Mouse (Mus musculus) brain, embryonic 14.5 days (tissue): ENCODE data around the gene Eml2.

Experiments used
- CTCF ChIP-seq: fragments of 200-500 bp; IDR thresholded peaks from 2 replicates; pipeline ENCODE4 v1.5.1; 2012; ENCODE audit warnings: inconsistent platforms, mild to moderate bottlenecking, moderate library complexity, borderline replicate concordance; ENCODE audit not compliant: insufficient read depth, insufficient read length; ENCODE audit errors: extremely low read depth
- POLR2A ChIP-seq: fragments of 200-500 bp; IDR thresholded peaks from 2 replicates; pipeline ENCODE4 v1.6.1; 2012; ENCODE audit warnings: mild to moderate bottlenecking, inconsistent platforms, borderline replicate concordance; ENCODE audit not compliant: poor library complexity, insufficient read depth, insufficient read length, severe bottlenecking; ENCODE audit errors: extremely low read depth

- no peak for TF ChIP-seq POLR2A
- no peak for TF ChIP-seq CTCF
Measured at GRCm38 (mm10) chr7:19177216-19177615, 995 bp downstream of the Eml2 start.
